Mouse (Mus musculus): ENCODE data around the gene Arid3b. TPM values are rescaled to one million over a fixed set of nuclear protein-coding genes. Genes with fewer than 3 reads are reported as not detected.

Arid3b gene
- polyA plus RNA-seq, 1 experiment from 2014 or later, result 4.3 TPM

- no peak overlapping the region for H3K4me2 ChIP-seq (ENCODE audit: low read depth, low read length)
- no peaks in the 10 kb centered on the region for H3K36me3 ChIP-seq (ENCODE audit: control insufficient read depth, insufficient read depth, low read length)
- H3K9me3 ChIP-seq (ENCODE audit: control insufficient read depth, low read length), result no peaks in the 10 kb centered on the region
- H3K4me3 ChIP-seq (ENCODE audit: low read length), result no peak overlapping the region
- no peak overlapping the region for H3K27ac ChIP-seq (ENCODE audit: low read length)
- H3K4me1 ChIP-seq (replicated peaks; ENCODE audit: control insufficient read depth, insufficient read depth, low read length), result no peaks in the 10 kb centered on the region
- no peaks in the 10 kb centered on the region for H3K27me3 ChIP-seq (ENCODE audit: control insufficient read depth, insufficient read depth, low read depth, low read length)
- no peak for ATAC-seq (ENCODE audit: low read depth)
- WGBS, result 83% methylated on average over 4 of the region's 4 CpGs
- no peak overlapping the region for H3K9ac ChIP-seq (ENCODE audit: low read length)
These were observed 30.6 kb upstream of the Arid3b start for GRCm38 (mm10) chr9:57867236-57867635.

DNA sequence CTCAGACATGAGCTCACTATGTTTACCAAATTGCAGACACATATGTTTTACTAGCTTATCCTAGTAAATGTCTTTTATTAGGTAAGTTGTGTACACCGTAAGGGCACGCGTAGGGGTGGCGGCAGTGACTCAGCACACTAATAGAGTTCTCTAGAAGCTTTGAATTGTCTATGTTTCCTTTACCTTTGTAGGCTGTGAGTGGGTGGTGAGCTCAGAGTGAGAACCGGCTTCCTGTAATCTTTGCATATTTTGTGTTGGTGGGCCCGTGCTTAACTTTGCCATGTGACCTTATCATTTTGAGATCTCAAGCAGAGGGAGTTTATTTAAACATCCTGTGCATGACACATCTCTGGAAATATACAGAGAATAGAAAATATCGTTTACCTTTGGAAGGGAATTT, 29.9 kb upstream of the Arid3b start:
- 53% methylated on average over 7 of the region's 7 CpGs for WGBS
- H3K4me2 ChIP-seq (ENCODE audit: low read depth, low read length), result no peak overlapping the region
- H3K4me3 ChIP-seq (ENCODE audit: low read length), result no peak overlapping the region
- no peaks in the 10 kb centered on the region for H3K27me3 ChIP-seq (ENCODE audit: control insufficient read depth, insufficient read depth, low read depth, low read length)
- H3K27ac ChIP-seq (ENCODE audit: low read length), result no peak overlapping the region
- no peaks in the 10 kb centered on the region for H3K9me3 ChIP-seq (ENCODE audit: control insufficient read depth, low read length)
- H3K36me3 ChIP-seq (ENCODE audit: control insufficient read depth, insufficient read depth, low read length), result no peaks in the 10 kb centered on the region
- no peak; the same call in 1 of the 2 replicates for ATAC-seq (ENCODE audit: low read depth)
- H3K4me1 ChIP-seq (replicated peaks; ENCODE audit: control insufficient read depth, insufficient read depth, low read length), result 0 out of 2 replicates have a peak, but pooled peaks cover 3% of the 10 kb centered on the region
- H3K9ac ChIP-seq (ENCODE audit: low read length), result no peak overlapping the region

DNA sequence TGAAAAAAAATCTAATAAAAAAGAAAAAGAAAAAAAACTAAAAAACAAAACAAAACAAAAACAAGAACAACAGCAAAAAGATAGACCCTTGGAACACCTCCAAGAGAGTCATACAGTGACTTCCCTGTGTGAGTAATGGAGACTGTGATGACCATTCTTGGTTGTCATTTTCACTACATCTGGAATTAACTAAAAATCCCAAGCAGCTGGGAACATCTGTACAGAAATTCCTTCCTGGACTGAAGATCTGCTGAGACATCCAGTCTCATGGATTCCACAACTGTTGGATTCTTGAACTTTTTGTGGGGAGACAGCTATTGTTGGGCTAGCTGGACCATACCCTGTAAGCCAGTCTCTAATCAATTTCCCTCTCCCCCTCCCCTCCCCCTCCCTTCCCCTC, 27.7 kb upstream of the Arid3b start:
- Histone ChIP-seq H3K4me2 (ENCODE audit: low read depth, low read length) (no peak overlapping the region), H3K27ac (ENCODE audit: low read length) (no peak overlapping the region), H3K4me1 (replicated peaks; ENCODE audit: control insufficient read depth, insufficient read depth, low read length) (0 out of 2 replicates have a peak, but pooled peaks cover 3% of the 10 kb centered on the region), H3K9me3 (ENCODE audit: control insufficient read depth, low read length) (no peaks in the 10 kb centered on the region), H3K36me3 (ENCODE audit: control insufficient read depth, insufficient read depth, low read length) (no peaks in the 10 kb centered on the region), H3K4me3 (ENCODE audit: low read length) (no peak overlapping the region), H3K9ac (ENCODE audit: low read length) (no peak overlapping the region), H3K27me3 (ENCODE audit: control insufficient read depth, insufficient read depth, low read depth, low read length) (no peaks in the 10 kb centered on the region; the same call in 1 of the 2 replicates)
- ATAC-seq (ENCODE audit: low read depth), result no peak

DNA sequence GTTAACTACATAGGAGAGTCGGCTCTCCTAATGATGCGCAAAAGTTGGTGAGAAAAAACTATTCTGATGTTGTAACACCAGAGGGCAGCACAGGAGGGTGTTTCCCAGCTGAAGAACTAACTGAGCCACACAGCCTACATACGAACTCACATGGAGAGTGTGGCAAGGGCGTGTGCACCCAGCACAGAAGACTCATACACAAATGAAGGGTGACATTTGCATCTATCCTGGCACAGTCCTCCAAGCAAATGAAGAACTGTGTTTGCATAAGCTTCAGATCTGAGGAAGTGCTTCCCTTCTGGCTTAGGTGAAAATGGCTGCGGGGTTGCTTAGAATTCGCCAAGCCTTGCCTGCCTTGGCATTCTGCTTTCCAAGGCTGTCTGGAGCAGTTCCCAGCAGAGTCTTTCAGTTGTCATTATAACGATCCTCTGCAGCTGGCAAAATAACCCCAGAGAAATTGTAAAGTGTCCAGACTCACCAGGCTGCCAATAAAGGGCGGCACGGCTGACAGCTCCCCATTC, 25.4 kb upstream of the Arid3b start:
- ATAC-seq (ENCODE audit: low read depth), result no peak

DNA sequence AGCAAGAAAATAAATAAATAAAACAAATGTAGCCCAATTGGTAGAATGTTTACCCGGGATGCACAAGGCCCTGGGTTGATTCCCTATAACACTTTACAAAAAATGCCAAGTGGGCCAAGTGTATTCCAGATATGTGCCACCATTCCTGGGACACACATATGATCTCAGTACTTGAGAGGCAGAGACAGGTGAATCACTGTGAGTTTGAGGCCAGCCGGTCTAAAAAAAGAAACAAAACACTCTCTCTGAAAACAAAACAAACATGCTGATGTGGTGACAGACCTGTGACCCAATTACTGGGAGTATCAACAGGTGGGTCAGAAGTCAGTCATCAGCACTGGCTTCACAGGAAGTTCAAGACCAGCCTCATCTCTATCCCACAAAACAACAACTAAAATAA, 19.9 kb upstream of the Arid3b start:
- H3K27me3 ChIP-seq (ENCODE audit: control insufficient read depth, insufficient read depth, low read depth, low read length), result no peaks in the 10 kb centered on the region; the same call in 1 of the 2 replicates
- H3K27ac ChIP-seq (ENCODE audit: low read length), result no peak overlapping the region
- H3K9me3 ChIP-seq (ENCODE audit: control insufficient read depth, low read length), result no peaks in the 10 kb centered on the region
- ATAC-seq (ENCODE audit: low read depth), result no peak
- no peak overlapping the region for H3K9ac ChIP-seq (ENCODE audit: low read length)
- 61% methylated on average over 2 of the region's 2 CpGs for WGBS
- H3K4me3 ChIP-seq (ENCODE audit: low read length), result no peak overlapping the region
- H3K36me3 ChIP-seq (ENCODE audit: control insufficient read depth, insufficient read depth, low read length), result no peaks in the 10 kb centered on the region
- no peak overlapping the region for H3K4me2 ChIP-seq (ENCODE audit: low read depth, low read length)
- no peaks in the 10 kb centered on the region for H3K4me1 ChIP-seq (replicated peaks; ENCODE audit: control insufficient read depth, insufficient read depth, low read length)

More for the DNA sequence above, 25.4 kb upstream of the Arid3b start:
- 38% methylated on average over 9 of the region's 9 CpGs for WGBS
- Histone ChIP-seq H3K4me1 (replicated peaks; ENCODE audit: control insufficient read depth, insufficient read depth, low read length) (0 out of 2 replicates have a peak, but pooled peaks cover 3% of the 10 kb centered on the region), H3K4me3 (ENCODE audit: low read length) (no peak overlapping the region), H3K27me3 (ENCODE audit: control insufficient read depth, insufficient read depth, low read depth, low read length) (no peaks in the 10 kb centered on the region; the same call in 1 of the 2 replicates), H3K4me2 (ENCODE audit: low read depth, low read length) (no peak overlapping the region), H3K9ac (ENCODE audit: low read length) (no peak overlapping the region), H3K36me3 (ENCODE audit: control insufficient read depth, insufficient read depth, low read length) (no peaks in the 10 kb centered on the region), H3K27ac (ENCODE audit: low read length) (no peak overlapping the region), H3K9me3 (ENCODE audit: control insufficient read depth, low read length) (no peaks in the 10 kb centered on the region)

- H3K4me1 ChIP-seq (replicated peaks; ENCODE audit: control insufficient read depth, insufficient read depth, low read length), result no peaks in the 10 kb centered on the region
- no peak overlapping the region for H3K4me2 ChIP-seq (ENCODE audit: low read depth, low read length)
- ATAC-seq (ENCODE audit: low read depth), result no peak
- no peak overlapping the region for H3K27ac ChIP-seq (ENCODE audit: low read length)
- no peaks in the 10 kb centered on the region for H3K9me3 ChIP-seq (ENCODE audit: control insufficient read depth, low read length)
- H3K4me3 ChIP-seq (ENCODE audit: low read length), result no peak overlapping the region
- H3K36me3 ChIP-seq (ENCODE audit: control insufficient read depth, insufficient read depth, low read length), result no peaks in the 10 kb centered on the region
- no peaks in the 10 kb centered on the region for H3K27me3 ChIP-seq (ENCODE audit: control insufficient read depth, insufficient read depth, low read depth, low read length)
- H3K9ac ChIP-seq (ENCODE audit: low read length), result no peak overlapping the region
These were observed 17.7 kb upstream of the Arid3b start for GRCm38 (mm10) chr9:57854280-57854679.

DNA sequence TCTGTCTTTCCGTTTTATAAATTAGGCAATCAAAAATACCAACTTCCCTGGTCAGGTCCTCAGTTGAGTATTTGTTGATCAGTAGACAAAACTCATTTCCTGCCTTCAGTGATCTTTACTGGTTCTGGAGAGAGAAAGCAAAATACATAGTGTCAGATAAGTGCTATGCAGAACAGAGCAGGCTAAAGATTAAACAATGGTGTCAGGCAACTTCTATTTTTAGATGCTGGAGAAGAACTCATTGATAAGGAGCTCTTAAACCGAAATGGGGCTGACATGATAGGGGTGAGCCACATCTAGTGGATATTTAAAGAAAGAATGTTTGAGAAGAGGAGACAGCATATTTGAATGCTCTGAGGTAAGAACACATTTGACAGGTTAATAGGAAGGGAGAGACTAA, 2.4 kb upstream of the Arid3b start:
- H3K4me1 ChIP-seq (replicated peaks; ENCODE audit: control insufficient read depth, insufficient read depth, low read length), result peaks cover 5% of the 10 kb centered on the region
- no peak for ATAC-seq (ENCODE audit: low read depth)
- no peak overlapping the region for H3K27ac ChIP-seq (ENCODE audit: low read length)
- no peak overlapping the region for H3K4me3 ChIP-seq (ENCODE audit: low read length)
- H3K9me3 ChIP-seq (ENCODE audit: control insufficient read depth, low read length), result no peaks in the 10 kb centered on the region
- H3K9ac ChIP-seq (ENCODE audit: low read length), result no peak overlapping the region
- WGBS, result 45% methylated on average over 2 of the region's 2 CpGs
- no peaks in the 10 kb centered on the region for H3K36me3 ChIP-seq (ENCODE audit: control insufficient read depth, insufficient read depth, low read length)
- no peak overlapping the region for H3K4me2 ChIP-seq (ENCODE audit: low read depth, low read length)
- peaks cover 3% of the 10 kb centered on the region; the same call in 1 of the 2 replicates for H3K27me3 ChIP-seq (ENCODE audit: control insufficient read depth, insufficient read depth, low read depth, low read length)

- peak overlapping the region; percentile 82 for H3K4me3 ChIP-seq (ENCODE audit: low read length)
- H3K27me3 ChIP-seq (ENCODE audit: control insufficient read depth, insufficient read depth, low read depth, low read length), result peaks cover 9% of the 10 kb centered on the region
- no peaks in the 10 kb centered on the region for H3K36me3 ChIP-seq (ENCODE audit: control insufficient read depth, insufficient read depth, low read length)
- H3K4me2 ChIP-seq (ENCODE audit: low read depth, low read length), result peak overlapping the region; percentile 83
- no peak overlapping the region for H3K27ac ChIP-seq (ENCODE audit: low read length)
- ATAC-seq (ENCODE audit: low read depth), result no peak
- H3K4me1 ChIP-seq (replicated peaks; ENCODE audit: control insufficient read depth, insufficient read depth, low read length), result peaks cover 15% of the 10 kb centered on the region
- H3K9me3 ChIP-seq (ENCODE audit: control insufficient read depth, low read length), result no peaks in the 10 kb centered on the region
- WGBS, result under 1% methylated on average over 22 of the region's 22 CpGs
- peak overlapping the region; percentile 73 for H3K9ac ChIP-seq (ENCODE audit: low read length)
These were observed 615 bp downstream of the Arid3b start for GRCm38 (mm10) chr9:57835841-57836514.

GRCm38 (mm10) chr9:57834629-57835417, 1.8 kb downstream of the Arid3b start:
- H3K4me1 ChIP-seq (replicated peaks; ENCODE audit: control insufficient read depth, insufficient read depth, low read length), result peaks cover 21% of the 10 kb centered on the region
- H3K36me3 ChIP-seq (ENCODE audit: control insufficient read depth, insufficient read depth, low read length), result no peaks in the 10 kb centered on the region
- WGBS, result 31% methylated on average over 11 of the region's 11 CpGs
- H3K4me2 ChIP-seq (ENCODE audit: low read depth, low read length), result no peak overlapping the region
- H3K9ac ChIP-seq (ENCODE audit: low read length), result no peak overlapping the region
- no peak for ATAC-seq (ENCODE audit: low read depth)
- no peak overlapping the region for H3K27ac ChIP-seq (ENCODE audit: low read length)
- peaks cover 9% of the 10 kb centered on the region for H3K27me3 ChIP-seq (ENCODE audit: control insufficient read depth, insufficient read depth, low read depth, low read length)
- H3K4me3 ChIP-seq (ENCODE audit: low read length), result no peak overlapping the region
- H3K9me3 ChIP-seq (ENCODE audit: control insufficient read depth, low read length), result no peaks in the 10 kb centered on the region
